Mouse (Mus musculus) T-cell, adult 2 months (primary cell): ENCODE measurements around the gene Myo3b.

ENCODE experiments used
- DNase-seq: peaks from one replicate; pipeline ENCODE4 v3.0.0; 2022; ENCODE audit warnings: low spot score

The Myo3b gene

GRCm38 (mm10) chr2:70352435-70353165 lies 313.7 kb downstream of the Myo3b start:
- DNase-seq = no peak

- DNase-seq = no peak
Measured at GRCm38 (mm10) chr2:70354056-70354455, 315.1 kb downstream of the Myo3b start.

- DNase-seq = no peak
Measured at GRCm38 (mm10) chr2:70355026-70355425, 316.1 kb downstream of the Myo3b start.

GRCm38 (mm10) chr2:70369421-70369820 lies 330.5 kb downstream of the Myo3b start:
- DNase-seq = no peak

GRCm38 (mm10) chr2:70379341-70379740 lies 340.4 kb downstream of the Myo3b start:
- no peak for DNase-seq

GRCm38 (mm10) chr2:70379939-70380338 lies 341.0 kb downstream of the Myo3b start:
- DNase-seq = no peak

GRCm38 (mm10) chr2:70388645-70389044 lies 349.7 kb downstream of the Myo3b start:
- no peak for DNase-seq

- no peak for DNase-seq
Measured at GRCm38 (mm10) chr2:70389162-70389561, 350.2 kb downstream of the Myo3b start.

- DNase-seq = no peak
Measured at GRCm38 (mm10) chr2:70397734-70398276, 358.9 kb downstream of the Myo3b start.

- no peak for DNase-seq
Measured at GRCm38 (mm10) chr2:70399441-70400115, 360.7 kb downstream of the Myo3b start.

- no peak for DNase-seq
Measured at GRCm38 (mm10) chr2:70400321-70400720, 361.4 kb downstream of the Myo3b start.

GRCm38 (mm10) chr2:70404301-70404700 lies 365.4 kb downstream of the Myo3b start:
- no peak for DNase-seq

GRCm38 (mm10) chr2:70406846-70407245 lies 367.9 kb downstream of the Myo3b start:
- no peak for DNase-seq

GRCm38 (mm10) chr2:70407729-70408128 lies 368.8 kb downstream of the Myo3b start:
- DNase-seq = no peak

GRCm38 (mm10) chr2:70410298-70410885 lies 371.5 kb downstream of the Myo3b start:
- no peak for DNase-seq

- DNase-seq = no peak
Measured at GRCm38 (mm10) chr2:70412315-70412714, 373.4 kb downstream of the Myo3b start.

GRCm38 (mm10) chr2:70414386-70414785 lies 375.5 kb downstream of the Myo3b start:
- no peak for DNase-seq

GRCm38 (mm10) chr2:70415521-70415920 lies 376.6 kb downstream of the Myo3b start:
- DNase-seq = no peak

GRCm38 (mm10) chr2:70419336-70419735 lies 380.4 kb downstream of the Myo3b start:
- no peak for DNase-seq

GRCm38 (mm10) chr2:70421144-70421874 lies 382.4 kb downstream of the Myo3b start:
- no peak for DNase-seq

- peak; percentile 72 for DNase-seq
Measured at GRCm38 (mm10) chr2:70425611-70426010, 386.7 kb downstream of the Myo3b start.

GRCm38 (mm10) chr2:70443035-70443434 lies 404.1 kb downstream of the Myo3b start:
- no peak for DNase-seq
